Mouse (Mus musculus) cerebellum, adult 2 months (tissue): ENCODE measurements around the gene Mpnd. TPM values are rescaled to one million over a fixed set of nuclear protein-coding genes. Genes with fewer than 3 reads are reported as not detected.

Source experiments
- DNase-seq, 2 experiments: peaks; one replicate each; pipeline ENCODE4 v3.0.0; 2021
- H3K27ac ChIP-seq: fragments of 200-500 bp; 2 replicates; pipeline ENCODE4 v1.5.1; 2012; ENCODE audit warnings: low read length, control low read depth, inconsistent platforms; ENCODE audit not compliant: insufficient read depth
- H3K27me3 ChIP-seq: fragments of 200-500 bp; 2 replicates; pipeline ENCODE4 v1.6.1; 2012; ENCODE audit warnings: inconsistent platforms, mild to moderate bottlenecking, low read length, moderate library complexity; ENCODE audit not compliant: control insufficient read depth, insufficient read depth
- H3K4me1 ChIP-seq: fragments of 200-500 bp; 2 replicates; pipeline ENCODE4 v1.6.1; 2011; ENCODE audit warnings: low read length; ENCODE audit not compliant: control insufficient read depth, insufficient read depth
- H3K4me3 ChIP-seq: fragments of 200-500 bp; replicated peaks from 2 replicates; pipeline ENCODE3; 2011; ENCODE audit warnings: mild to moderate bottlenecking, low read depth, low read length, control low read depth; ENCODE audit not compliant: insufficient read depth
- CTCF ChIP-seq: fragments of 200-500 bp; IDR thresholded peaks from 2 replicates; pipeline ENCODE4 v1.5.1; 2011; ENCODE audit warnings: low read depth, mild to moderate bottlenecking, control low read depth, low read length, moderate library complexity, borderline replicate concordance; ENCODE audit not compliant: insufficient read depth
- POLR2A ChIP-seq: fragments of 200-500 bp; IDR thresholded peaks from 2 replicates; pipeline ENCODE4 v1.6.1; 2011; ENCODE audit warnings: low read length, control low read depth, borderline replicate concordance; ENCODE audit not compliant: insufficient read depth
- WGBS: fragments of 180-500 bp; shearing (Covaris S2); methylation state at CpG from one replicate; pipeline ENCODE4 v1.1.7; 2018; 5-methylcytosine and 5-hydroxymethylcytosine counted together
- polyA plus RNA-seq: library from polyadenylated mRNA; depleted of rRNA; stranded (reverse); fragments of >200 nt; gene quantifications from 2 replicates; pipeline ENCODE4 v1.2.3, GENCODE M21; 2012

The Mpnd gene
- polyA plus RNA-seq, 1 experiment, result 183 TPM

DNA sequence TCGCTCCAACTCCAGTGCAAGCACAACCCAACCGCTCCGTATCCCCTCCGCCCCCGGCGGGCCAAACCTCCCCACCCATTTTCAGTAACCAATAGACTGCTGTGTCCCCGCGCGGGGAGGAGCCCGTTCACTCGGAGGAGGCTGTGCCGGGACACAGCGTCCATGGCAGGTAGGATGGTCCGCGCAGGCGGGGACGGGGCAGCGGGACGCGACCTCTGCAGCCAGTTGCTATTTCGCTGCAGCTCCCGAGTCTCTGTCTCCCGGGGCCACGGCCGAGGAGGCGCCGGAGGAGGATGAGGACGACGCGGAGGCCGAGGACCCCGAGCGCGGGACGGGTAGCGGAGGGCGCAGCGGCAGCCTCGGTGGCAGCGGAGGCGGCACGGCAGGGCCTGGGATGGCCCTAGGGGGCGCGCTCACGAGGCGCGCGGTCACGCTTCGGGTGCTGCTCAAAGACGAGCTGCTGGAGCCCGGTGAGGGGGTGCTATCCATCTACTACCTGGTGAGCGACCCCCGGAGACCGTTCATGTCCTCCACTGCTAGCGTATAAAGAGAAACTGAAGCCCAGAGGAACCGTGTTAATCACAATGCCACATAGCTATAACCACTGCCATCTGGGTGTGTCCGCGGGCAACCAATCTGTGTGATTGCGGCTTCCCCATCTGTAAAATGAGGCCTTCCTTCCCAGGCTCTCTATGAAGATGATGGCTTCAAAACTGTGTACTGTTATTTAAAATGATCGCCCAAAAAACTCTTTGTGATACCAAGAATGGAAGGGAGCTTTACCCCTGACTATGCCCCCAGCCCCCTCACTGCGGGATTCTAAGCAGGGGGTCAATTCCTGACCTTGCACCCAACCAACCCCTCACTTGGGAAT lies 3.8 kb downstream of the Mpnd start:
- WGBS, result under 1% methylated on average over 62 of the region's 62 CpGs
- DNase-seq, result peak; percentile 95 to 96
- Histone ChIP-seq H3K4me3 (peak overlapping the region; percentile 75), H3K27me3 (no peaks in the 10 kb centered on the region), H3K4me1 (peaks cover 18% of the 10 kb centered on the region; the same call in 1 of the 2 replicates), H3K27ac (peak overlapping the region; percentile 77)
- TF ChIP-seq CTCF (no peak), POLR2A (peak; percentile 99)

DNA sequence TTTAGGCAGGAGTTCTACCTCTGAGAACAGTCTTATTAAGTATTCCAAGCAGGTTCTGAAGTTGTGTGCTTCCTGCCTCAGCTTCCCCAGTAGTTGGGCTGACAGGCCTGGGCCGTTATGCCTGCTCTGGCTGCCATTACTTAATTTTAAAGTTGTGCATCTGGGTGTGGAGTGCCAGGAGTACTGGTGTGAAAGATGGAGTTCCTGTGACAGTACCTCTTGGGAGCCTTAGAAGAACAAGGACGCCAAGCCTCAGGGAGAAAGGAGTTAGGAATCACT lies 4.4 kb downstream of the Mpnd start:
- no peak for DNase-seq
- TF ChIP-seq POLR2A, result no peak
- H3K27me3 ChIP-seq, result no peaks in the 10 kb centered on the region
- 14% methylated on average over 2 of the region's 2 CpGs for WGBS
- H3K27ac ChIP-seq, result 0 out of 2 replicates have a peak overlapping the region, but pooled peaks have one; percentile 77
- peak overlapping the region; percentile 75 for H3K4me3 ChIP-seq
- peaks cover 13% of the 10 kb centered on the region; the same call in 1 of the 2 replicates for H3K4me1 ChIP-seq

DNA sequence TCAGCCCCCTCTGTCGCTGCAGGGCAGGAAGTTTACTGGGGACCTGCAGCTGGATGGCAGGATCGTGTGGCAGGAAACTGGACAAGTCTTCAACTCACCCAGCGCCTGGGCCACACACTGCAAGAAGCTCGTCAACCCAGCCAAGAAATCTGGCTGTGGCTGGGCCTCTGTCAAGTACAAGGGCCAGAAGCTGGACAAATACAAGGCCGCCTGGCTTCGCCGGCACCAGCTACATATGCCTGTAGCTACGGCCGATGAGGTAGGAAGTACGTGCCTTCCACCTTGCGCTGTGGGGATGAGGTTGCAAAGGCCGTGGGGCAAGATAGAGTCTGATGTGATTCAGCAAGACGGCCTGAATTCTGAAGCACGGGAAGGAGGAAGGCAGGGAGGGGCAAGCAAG lies 4.7 kb downstream of the Mpnd start:
- Histone ChIP-seq H3K4me1 (peaks cover 13% of the 10 kb centered on the region; the same call in 1 of the 2 replicates), H3K27ac (peak overlapping the region; percentile 77; the same call in 1 of the 2 replicates), H3K27me3 (no peaks in the 10 kb centered on the region), H3K4me3 (peak overlapping the region; percentile 75)
- WGBS, result 29% methylated on average over 14 of the region's 14 CpGs
- no peak for TF ChIP-seq POLR2A
- no peak for TF ChIP-seq CTCF
- DNase-seq, result no peak

DNA sequence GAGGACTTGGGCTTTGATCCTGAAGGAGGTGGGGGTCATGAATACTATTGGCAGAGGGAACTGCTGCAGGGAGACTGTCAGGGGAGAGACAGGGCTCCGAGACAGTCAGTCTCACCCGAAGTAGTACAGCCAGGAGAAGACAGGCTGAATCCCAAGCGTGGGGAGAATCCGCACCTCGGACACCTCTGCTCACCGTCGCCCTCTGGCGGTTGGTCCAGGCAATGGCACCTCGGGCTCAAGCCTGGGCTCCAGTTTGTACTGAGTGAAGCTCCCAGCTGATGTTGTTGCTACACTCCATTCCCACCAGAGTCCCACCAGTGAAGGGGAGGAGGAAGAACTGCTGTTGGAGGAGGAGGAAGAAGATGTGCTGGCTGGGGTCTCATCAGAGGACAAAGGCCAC lies 5.2 kb downstream of the Mpnd start:
- H3K4me3 ChIP-seq, result peak overlapping the region; percentile 75
- H3K27ac ChIP-seq, result peak overlapping the region; percentile 9; the same call in 1 of the 2 replicates
- peaks cover 13% of the 10 kb centered on the region; the same call in 1 of the 2 replicates for H3K4me1 ChIP-seq
- peak; percentile 93 for TF ChIP-seq CTCF
- TF ChIP-seq POLR2A, result no peak
- WGBS, result 1% methylated on average over 9 of the region's 9 CpGs
- H3K27me3 ChIP-seq, result no peaks in the 10 kb centered on the region
- DNase-seq, result peak; percentile 74 to 86

DNA sequence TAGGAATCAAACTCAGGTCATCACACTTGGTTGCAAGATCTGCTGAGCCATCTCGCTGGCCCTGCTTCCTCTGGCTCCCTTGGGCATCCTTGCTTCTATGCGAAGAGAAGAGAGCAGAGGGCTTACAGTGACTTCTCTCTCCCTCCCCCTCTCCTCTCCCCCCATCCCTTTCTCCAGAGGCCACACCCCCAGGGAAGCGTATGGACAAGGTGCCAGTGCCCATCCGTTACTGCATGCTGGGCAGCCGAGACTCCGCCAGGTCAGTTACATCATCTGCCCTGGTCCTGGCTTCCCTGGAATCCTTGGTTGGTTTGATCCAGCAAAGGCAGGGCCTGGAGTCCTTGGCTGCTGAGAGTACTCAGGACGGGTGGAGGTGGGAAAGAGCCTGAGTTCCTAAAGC lies 5.9 kb downstream of the Mpnd start:
- 20% methylated on average over 7 of the region's 7 CpGs for WGBS
- peak overlapping the region; percentile 7 for H3K4me3 ChIP-seq
- no peak for TF ChIP-seq CTCF
- TF ChIP-seq POLR2A, result no peak
- 0 out of 2 replicates have a peak overlapping the region, but pooled peaks have one; percentile 2 for H3K27ac ChIP-seq
- no peaks in the 10 kb centered on the region for H3K27me3 ChIP-seq
- peaks cover 19% of the 10 kb centered on the region for H3K4me1 ChIP-seq
- peak; percentile 51 to 71 for DNase-seq

DNA sequence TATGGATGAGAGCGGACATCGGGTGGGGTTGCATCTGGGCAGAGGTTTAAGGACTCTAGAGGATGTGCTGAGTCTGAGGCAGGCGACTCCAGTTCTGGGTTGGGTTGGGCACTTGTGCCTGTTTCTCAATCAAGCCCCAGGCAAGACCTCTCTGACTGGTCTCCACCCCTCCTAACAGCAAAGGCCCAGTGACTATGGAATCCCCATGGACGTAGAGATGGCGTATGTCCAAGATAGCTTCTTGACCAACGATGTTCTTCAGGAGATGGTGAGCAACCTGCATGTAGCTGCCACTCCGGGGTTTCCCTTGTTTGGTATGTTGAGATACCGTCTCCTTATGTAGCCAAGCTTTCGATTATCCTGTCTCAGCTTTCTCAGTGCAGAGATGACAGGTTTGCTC lies 9.8 kb downstream of the Mpnd start:
- no peak overlapping the region for H3K27ac ChIP-seq
- H3K27me3 ChIP-seq, result no peaks in the 10 kb centered on the region
- peaks cover 46% of the 10 kb centered on the region for H3K4me1 ChIP-seq
- 81% methylated on average over 9 of the region's 9 CpGs for WGBS
- DNase-seq, result no peak
- no peak for TF ChIP-seq CTCF
- TF ChIP-seq POLR2A, result no peak
- no peak overlapping the region for H3K4me3 ChIP-seq

DNA sequence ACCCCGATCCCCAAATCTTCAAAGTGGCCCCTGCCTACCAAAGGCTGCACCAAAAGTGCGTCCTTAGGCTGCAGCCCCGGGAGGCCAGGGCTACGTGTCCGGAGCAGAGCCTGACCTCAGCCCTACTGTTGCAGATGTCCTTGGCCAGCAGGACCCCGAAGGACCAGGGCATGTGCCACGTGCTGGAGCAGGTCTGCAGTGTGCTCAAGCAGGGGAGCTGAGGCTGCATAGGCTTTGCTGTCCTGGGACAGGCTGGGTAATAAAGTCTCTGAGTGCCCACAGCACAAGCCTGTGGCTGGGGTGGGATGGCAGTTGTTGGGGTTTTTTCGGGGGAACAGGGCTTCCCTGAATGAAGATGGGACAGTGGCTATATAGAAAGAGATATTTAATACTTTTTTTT lies 10.9 kb downstream of the Mpnd start:
- DNase-seq, result no peak
- H3K27me3 ChIP-seq, result no peaks in the 10 kb centered on the region
- H3K4me1 ChIP-seq, result peaks cover 50% of the 10 kb centered on the region
- H3K4me3 ChIP-seq, result no peak overlapping the region
- TF ChIP-seq POLR2A (0 out of 2 replicates have a peak, but pooled peaks have one; percentile 7), CTCF (no peak)
- H3K27ac ChIP-seq, result no peak overlapping the region
- 68% methylated on average over 8 of the region's 8 CpGs for WGBS

DNA sequence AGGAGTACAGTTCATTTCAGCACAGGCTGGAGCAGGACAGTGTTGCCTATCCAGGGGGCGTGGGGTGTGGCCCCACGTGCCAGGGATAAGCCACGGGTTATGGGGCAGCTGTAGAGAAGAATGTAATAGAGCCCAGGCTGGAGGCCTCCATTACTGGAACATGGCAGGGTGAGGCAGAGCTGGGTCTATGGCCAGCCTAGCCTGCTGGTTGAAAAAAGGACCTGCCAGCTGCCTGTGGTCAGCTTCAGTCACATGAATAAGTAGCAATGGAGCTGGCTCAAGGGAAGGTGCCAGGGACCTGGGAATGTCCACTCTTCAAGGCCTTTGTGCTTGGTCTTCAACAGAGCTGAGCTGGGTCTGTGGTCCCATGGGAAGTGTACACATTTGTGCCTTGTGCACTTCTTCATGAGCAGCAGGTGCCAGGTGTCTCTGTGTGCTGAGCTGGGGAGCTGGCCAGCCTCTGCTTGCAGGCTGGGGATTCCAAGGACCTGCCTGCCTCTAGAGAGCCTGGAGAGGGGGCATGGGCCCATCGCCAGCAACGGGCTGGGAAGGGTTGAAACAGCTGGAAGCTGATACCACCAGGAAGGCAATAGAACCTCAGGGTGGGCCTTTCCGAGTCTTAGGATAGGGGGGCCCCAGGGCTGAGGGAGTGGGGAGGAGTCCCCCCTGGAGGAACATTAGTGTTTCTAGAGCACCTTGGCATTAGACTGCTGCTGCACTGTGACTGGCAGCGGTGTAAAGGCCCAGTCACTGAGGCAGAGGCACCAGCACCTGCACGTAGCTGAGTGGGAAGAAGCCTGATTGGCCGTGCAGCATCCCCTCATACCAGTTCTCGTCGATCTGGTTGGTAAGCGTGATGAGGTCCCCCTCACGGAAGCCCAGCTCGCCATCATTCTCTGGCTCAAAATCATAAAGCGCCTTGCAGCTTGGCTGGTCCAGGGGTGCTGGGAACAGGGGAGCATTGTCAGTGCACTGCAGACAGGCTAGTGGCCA lies 11.6 kb downstream of the Mpnd start:
- 60% methylated on average over 15 of the region's 15 CpGs for WGBS
- no peaks in the 10 kb centered on the region for H3K27me3 ChIP-seq
- H3K4me3 ChIP-seq, result no peak overlapping the region
- no peak overlapping the region for H3K27ac ChIP-seq
- TF ChIP-seq CTCF (no peak), POLR2A (no peak; the same call in 1 of the 2 replicates)
- peak; percentile 45 to 50 for DNase-seq
- H3K4me1 ChIP-seq, result peaks cover 50% of the 10 kb centered on the region
